Mouse (Mus musculus): Measurements from ENCODE around the gene Tmsb15b2. TPM values are rescaled to one million over a fixed set of nuclear protein-coding genes. Genes with fewer than 3 reads are reported as not detected.
"Not testable (repeated sequence)": the region's sequence is repeated elsewhere in the genome, so short reads cannot be mapped to it uniquely, and the experiment has no call there.

Gene Tmsb15b2
- 1 to 10 TPM; 1.9 to 5.9 TPM for total RNA-seq (2021)

DNA sequence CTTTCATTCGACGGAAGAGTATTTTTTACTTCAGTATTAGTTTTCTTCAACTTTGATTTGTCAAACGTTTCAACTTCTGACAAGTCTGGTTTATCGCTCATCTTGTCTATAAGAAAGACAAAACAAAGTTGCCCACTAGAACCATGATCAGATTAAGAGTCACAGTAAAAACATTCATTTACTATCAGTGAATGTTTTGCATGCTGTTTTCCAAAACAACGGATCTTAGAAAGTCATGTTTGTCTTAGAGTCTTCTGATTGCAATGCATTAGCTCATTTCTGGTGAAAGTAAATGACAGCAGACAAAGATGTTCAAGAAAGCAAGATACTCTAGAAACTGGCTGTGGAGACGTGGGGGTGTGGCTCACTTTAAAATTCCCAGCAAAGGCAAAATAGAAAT is at the start of gene Tmsb15b2:
Gene Tmsb15b2 (minus strand): TSS at position 101 of the 400 bp plus-strand sequence.
- not testable (repeated sequence) for DNase-seq
- intact Hi-C loops (cut with DNase I), result loop anchor here (5.0 kb wide), 1 partner anchor 42 kb away; no protein-coding TSS in a partner anchor

DNA sequence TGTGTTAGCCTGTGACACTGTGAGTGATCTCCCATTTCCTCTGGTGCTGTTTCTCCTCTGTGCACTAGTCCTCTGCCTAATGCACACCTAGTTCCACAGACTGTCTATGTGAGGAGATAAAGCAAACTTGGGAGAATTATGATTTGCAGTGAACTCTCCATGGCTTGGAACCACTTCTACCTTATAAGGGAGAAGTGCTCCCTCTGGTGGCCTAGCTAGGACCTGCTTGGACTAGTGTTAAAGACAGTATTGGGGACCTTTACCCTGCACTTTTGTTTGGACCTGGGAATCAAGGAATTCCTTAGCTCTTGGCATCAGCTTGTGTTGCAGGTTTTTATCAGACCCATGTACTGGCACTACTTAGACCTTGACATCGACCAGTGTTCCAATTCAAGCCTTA is 44.0 kb upstream of the Tmsb15b2 start:
- DNase-seq, result peak; percentile 32 to 65
- intact Hi-C loops (cut with DNase I), result loop anchor here (5.0 kb wide), 3 partner anchors 42 to 277 kb away; partner anchors contain the start of genes Morf4l2, Tmsb15b1, Tmsb15b2 and Tmsb15l

DNA sequence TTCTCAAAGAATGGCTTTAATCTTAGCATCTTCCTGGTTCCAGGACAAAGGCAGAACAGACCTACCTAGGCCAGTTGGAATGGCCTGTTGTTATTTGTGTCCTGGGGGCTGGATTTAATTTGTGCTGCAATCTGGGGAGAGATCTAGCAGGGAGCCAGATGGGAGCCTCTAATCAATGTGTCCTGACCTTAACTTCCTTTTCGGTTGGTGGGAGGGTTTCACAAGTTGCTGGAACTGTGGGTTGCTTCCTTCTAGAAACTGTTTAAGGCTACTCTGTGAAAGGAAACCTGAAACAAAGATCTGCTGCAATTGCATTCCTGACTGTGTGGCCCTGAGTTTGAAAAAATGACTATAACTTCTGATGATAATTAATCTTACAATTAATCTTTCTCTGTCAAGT is 42.4 kb upstream of the Tmsb15b2 start:
- intact Hi-C loops (cut with DNase I), result loop anchor here (5.0 kb wide), 3 partner anchors 40 to 275 kb away; partner anchors contain the start of genes Morf4l2, Tmsb15b1, Tmsb15b2 and Tmsb15l
- no peak for DNase-seq

DNA sequence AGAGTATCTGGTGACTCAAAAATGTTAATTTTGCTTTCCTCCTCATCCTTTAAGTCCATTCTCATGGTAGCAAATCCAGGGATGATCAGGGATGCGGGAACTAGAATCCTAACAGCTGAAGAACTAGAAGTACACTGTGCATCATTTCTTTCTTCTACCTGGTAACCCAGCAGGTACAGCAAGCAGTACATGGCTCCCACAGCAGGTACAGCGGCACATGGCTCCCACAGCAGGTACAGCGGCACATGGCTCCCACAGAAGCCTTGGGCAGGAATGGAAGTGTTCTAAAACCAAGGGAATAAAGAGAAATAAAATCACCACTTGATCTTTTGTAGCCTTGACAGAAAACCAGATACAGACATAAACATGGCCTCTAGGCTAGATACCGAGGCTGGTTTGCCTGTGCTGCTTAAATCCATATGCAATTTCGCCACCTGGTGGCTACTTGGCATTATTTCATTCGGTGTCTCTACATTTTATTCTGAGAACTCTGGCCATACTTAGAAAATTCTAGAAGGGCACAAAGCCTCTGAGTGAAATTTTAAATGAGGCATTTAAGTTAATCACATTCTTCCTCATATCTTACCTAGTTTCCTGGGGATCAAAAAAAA is 39.9 kb upstream of the Tmsb15b2 start:
- intact Hi-C loops (cut with DNase I), result loop anchor here (5.0 kb wide), 3 partner anchors 38 to 273 kb away; partner anchors contain the start of genes Morf4l2, Tmsb15b1, Tmsb15b2 and Tmsb15l
- peak; percentile 46 to 62 for DNase-seq

GRCm38 (mm10) chrX:136996256-136996655 is 21.0 kb upstream of the Tmsb15b2 start:
- intact Hi-C loops (cut with DNase I), result no loop called here

DNA sequence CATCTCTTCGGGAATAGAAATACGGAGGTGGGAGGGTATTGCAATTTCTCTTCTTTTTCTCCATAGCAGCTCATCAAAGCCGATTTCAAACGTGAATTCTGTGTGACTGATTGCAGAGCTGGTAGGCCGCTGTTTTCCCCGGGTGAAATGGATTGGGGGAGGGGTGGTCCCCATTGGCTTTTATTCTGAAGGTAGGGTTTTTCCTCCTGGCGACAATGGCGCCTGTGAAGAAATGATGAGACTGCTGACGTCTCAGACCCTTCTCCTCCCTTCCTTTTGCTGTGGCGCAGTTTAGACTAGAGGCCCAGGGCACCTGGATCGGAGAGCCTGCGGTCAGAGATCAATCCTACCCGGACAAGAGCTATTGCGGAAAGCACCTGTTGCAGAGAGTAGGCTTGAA is 18.3 kb upstream of the Tmsb15b2 start:
- DNase-seq, result no peak
- intact Hi-C loops (cut with DNase I), result no loop called here

More at GRCm38 (mm10) chrX:136996256-136996655, 21.0 kb upstream of the Tmsb15b2 start:
- DNase-seq, result no peak

DNA sequence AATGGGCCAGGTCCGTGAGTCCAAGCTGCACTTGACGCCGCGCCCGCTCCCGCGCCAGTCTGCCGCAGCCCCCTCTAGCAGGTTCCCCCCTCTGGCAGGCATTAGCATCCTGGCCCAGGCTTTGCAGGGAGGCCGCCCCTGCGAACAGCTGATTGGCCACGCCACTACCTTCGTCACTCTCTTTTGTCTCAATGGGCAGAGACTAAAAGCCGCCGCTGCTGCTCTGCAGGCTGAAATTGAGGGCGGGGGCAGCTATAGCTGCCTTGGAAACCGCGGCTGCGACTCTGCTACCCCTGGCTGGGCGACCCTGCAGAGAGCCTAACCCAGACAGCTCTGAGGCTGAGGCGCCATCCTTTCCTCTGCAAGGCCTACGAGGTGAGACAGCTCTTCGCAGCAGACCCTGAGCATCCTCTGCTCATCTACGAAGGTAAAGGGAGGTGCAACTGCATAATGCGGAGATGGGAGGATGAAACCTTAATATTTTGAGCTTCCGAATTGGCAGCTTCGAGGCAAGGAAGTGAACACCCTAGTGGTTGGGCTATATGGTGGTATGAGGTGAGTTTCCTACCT is 17.8 kb upstream of the Tmsb15b2 start, which contains the start of gene Zcchc18:
Gene Zcchc18 (plus strand): TSS at position 178 of the 570 bp plus-strand sequence.
- intact Hi-C loops (cut with DNase I), result no loop called here
- peak; percentile 41 to 43 for DNase-seq

DNA sequence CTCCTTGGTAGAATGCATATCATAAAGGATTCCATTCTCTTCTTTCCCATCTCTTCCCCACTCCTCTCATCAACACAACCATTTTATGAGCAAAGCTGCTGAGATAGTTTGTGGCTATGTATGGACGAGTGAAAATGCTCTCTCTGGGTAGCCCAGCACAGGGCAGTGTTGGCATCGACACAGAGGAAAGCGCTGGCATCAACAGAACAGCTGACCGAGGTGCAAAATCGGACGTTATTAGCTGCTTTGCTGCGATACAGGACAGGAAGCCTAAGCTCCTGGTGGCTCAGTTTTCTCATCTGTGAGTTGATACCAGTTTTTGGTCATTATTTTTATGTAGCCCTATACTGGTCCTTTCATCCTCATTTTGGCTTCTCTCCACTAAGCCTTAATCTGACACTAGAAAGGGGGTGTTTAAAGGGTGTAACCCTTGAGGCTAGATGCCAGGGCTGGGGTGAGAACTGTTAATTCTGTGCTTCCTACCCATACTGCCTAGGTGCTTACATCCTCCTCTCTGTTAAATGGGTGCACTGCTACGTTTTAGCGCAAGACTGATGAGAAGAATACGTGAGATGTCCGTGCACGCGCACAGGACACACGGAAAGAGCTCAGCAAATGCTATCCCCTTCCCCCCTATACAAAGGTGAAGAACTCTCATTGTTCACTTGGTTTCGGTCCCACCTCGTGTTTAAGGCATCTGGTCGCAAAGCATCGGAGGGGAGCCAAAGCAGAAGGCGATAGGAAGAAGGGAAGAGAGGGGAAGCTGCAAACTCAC is 17.1 kb upstream of the Tmsb15b2 start:
- DNase-seq, result no peak
- intact Hi-C loops (cut with DNase I), result no loop called here

DNA sequence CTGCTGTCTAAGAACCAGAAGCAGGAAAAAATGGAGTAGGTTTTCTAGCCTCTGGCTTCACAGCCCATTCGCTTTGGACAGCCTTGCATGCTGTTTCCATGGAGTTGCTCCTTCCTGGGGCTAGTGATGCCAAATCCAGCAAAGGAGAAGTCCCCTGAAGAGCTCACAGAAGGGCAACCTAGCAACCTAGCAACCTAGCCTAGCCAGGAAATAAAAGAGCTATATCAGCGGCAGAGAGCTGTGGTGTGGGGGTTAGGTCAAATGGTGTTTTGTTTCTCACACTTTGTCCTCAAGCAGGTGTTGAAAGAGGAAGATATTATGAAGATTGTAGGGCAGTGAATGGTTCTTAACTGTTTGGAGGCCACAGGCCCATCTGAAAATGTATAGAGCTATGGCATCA is 16.0 kb upstream of the Tmsb15b2 start:
- intact Hi-C loops (cut with DNase I), result no loop called here
- DNase-seq, result no peak

DNA sequence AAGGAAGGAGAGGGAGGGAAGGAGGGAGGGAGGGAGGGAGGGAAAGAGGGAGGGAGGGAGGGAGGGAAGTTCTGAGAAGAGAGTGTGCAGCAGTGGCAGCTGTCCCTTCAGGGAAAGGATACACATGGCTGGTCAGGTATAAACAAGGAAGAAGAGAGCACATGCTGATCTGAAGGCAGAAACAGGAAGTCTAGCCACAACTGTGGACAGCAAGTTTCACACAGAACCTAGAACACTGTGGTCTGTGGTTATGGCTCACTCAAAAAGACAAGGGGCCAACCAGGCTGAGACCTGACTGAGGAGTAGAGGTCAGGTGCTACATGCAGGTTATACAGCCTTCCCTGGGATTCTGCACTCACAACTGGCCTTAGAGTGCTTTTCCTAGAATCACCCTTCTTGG is 10.7 kb upstream of the Tmsb15b2 start:
- DNase-seq, result no peak
- intact Hi-C loops (cut with DNase I), result no loop called here

- DNase-seq, result no peak
- intact Hi-C loops (cut with DNase I), result loop anchor here (5.0 kb wide), 1 partner anchor 39 kb away; no protein-coding TSS in a partner anchor
Measured at GRCm38 (mm10) chrX:136978616-136979015, 3.3 kb upstream of the Tmsb15b2 start.

DNA sequence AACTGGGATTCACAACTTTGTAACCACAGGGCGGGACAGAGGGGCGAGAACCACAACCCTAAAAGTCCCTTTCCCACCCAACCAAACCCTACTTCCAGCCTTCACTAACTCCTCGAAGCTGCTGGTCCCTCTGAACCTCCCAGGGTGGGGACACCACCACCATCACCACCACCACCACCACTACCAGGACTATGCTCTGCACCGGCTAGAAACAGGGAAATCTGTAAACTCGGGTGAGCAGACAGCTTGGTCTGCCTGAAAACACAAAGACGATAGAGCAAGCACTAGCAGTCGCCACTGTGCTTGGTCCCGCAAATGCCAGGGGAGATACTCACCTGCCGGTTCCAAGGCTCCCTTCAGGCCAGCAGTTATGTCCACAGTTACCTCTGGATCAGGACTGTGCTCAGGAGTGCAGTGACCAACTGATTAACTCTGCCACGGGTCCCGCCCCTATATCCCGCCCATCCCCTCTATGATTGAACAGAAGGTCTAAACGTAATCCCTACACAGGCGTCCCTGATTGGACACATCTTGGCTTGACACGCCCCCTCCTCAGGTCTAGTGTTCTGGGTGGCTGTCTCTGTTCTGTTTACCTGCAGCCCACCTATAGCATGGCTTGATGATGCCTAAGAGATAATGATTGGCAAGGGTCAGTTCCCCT is 1.3 kb upstream of the Tmsb15b2 start, which contains the start of the genes Tmsb15l and Tmsb15b1:
Gene Tmsb15l (minus strand): TSS at position 446 of the 661 bp plus-strand sequence.
Gene Tmsb15b1 (minus strand): TSS at position 451 of the 661 bp plus-strand sequence.
- peak; percentile 6 to 45 for DNase-seq
- intact Hi-C loops (cut with DNase I), result loop anchor here (5.0 kb wide), 1 partner anchor 41 kb away; no protein-coding TSS in a partner anchor

DNA sequence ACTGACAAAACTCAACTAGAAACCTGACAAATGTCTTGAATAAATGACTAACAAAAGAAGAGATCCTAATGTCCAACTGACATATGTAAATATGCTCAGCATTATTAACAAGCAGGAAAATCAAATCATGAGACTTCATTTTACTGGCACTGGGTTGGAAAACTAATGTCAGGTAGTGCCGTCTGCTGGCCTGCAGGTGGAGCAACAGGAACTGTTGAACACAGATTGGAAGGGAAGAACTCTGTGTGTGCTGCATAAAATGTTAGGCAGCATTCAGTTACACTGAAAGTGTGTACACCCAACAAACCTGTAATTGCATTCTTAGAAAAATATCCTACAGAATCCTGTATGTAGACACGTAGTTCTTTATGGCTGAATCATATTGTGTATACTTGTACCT is 15.6 kb downstream of the Tmsb15b2 start:
- intact Hi-C loops (cut with DNase I), result loop anchor here (5.0 kb wide), 1 partner anchor 58 kb away; no protein-coding TSS in a partner anchor
- DNase-seq, result peak; percentile 3 to 6

- DNase-seq; intact Hi-C loops (cut with DNase I): not testable (repeated sequence)
Measured at GRCm38 (mm10) chrX:136958300-136958699, 17.0 kb downstream of the Tmsb15b2 start.

DNA sequence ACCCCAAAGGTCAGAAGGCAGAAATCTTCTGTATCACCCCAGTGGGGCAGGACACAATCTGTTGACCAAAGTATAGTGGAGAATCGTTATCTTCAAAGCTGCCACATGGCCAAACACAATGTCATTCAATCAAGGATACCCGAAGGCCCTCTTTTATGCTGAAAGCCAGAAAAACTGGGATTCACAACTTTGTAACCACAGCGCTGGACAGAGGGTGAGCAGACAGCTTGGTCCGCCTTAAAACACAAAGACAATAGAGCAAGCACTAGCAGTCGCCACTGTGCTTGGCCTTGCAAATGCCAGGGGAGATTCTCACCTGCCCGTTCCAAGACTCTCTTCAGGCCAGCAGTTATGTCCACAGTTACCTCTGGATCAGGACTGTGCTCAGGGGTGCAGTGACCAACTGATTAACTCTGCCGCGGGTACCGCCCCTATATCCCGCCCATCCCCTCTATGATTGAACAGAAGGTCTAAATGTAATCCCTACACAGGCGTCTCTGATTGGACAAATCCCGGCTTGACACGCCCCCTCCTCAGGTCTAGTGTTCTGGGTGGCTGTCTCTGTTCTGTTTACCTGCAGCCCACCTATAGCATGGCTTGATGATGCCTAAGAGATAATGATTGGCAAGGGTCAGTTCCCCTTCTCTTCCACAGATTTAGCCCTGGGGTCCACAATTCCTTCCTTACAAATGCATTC is 17.6 kb downstream of the Tmsb15b2 start:
- DNase-seq, result peak; percentile 2 to 54
- intact Hi-C loops (cut with DNase I), result not testable (repeated sequence)

DNA sequence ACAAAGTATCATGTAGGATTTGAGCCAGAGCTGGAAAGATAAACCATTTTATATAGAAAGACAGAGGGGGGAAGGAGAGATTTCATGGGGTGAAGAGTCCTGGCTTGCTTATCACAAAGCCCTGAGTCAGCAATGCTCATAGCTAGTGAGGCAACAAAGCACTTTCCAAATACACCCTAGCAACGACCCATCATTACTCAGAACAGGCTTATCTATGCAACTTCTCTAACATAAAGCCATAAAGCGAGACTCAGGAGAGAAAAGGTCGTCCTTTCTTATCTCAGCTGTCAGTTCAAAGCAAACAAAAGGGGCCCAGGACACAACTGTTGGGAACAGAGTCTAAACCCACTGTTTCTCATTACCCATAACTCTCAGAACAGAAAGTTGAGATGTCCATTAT is 37.3 kb downstream of the Tmsb15b2 start:
- intact Hi-C loops (cut with DNase I), result no loop called here

GRCm38 (mm10) chrX:136927031-136927430 is 48.3 kb downstream of the Tmsb15b2 start, which contains the start of gene H2bfm:
H2bfm (plus strand) TSS chrX:136927325.
- intact Hi-C loops (cut with DNase I), result no loop called here
- DNase-seq, result no peak

More for the DNA sequence above, 37.3 kb downstream of the Tmsb15b2 start:
- no peak for DNase-seq

DNA sequence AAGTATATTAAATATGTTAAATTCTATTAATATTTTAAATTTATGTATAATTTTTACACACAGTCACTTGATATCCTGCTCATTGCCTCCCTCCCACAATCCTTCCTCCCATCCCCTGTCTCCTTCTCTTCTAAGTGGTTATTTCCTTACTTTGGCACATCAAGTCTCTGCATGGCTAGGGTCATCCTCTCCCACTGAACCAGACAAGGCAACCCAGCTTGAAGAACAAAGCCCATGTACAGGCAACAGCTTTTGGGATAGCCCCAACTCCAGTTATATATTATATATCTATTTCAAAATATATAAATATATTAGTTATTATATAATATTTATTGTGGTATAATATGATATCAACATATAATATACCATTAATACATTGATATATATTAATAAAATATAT is 49.4 kb downstream of the Tmsb15b2 start:
- DNase-seq, result no peak
- intact Hi-C loops (cut with DNase I), result no loop called here
